ENCODE assay signal across 10 mouse cellular contexts in the genomic region with DNA sequence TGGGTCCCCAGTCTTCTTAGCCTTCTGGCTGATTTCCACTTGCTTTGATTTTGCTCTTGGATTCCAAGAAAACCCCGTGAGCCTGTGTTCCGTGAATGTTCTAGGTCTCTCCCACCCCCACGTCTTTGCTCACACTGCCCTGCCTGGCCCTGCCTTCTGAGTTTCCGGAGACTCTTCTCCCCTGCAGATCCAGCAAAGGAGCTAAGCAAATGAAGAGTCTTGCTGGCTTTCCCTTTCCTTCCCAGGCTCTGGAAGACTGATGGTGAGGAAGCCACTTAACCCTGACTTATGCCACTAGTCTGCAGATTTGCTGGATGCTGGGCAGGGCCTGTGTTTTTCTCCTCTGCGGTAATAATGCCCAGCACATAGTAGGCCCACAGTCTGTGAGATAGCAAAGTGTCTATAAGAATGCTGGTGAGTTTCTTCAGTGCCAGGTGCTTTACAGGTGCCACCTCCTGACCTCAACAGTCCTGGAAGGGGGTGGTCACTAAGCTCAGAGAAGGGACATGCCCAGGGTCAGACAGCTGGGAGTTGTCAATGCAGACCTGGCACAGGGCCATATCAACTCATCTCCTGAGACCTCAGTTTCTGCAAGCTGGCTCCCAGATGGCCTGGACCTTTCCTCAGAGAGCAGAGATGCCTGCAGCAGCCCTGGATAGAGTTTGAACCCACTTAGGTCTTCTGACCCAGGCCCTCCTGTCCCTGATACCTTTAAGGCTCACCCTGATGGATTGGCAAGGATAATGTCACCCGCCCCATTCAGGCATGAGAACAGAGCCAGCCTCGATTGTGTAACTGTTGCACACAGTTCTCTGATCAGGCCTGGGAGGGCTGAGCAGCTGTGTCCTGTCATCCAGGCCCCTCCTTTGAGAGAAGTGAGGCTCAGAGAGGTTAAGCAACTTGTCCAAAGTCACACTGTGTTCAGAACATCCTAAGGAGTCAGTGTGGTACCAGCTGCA. TPM values are rescaled to one million over a fixed set of nuclear protein-coding genes. Genes with fewer than 3 reads are reported as not detected.
DNase-seq lines count a peak whose midpoint lies in the region; ATAC-seq and TF ChIP-seq lines count a peak whose summit lies in the region.
"Had no signal": no experiment of that assay in that cellular context is flagged by ENCODE, and none has a peak within 500 bp of the region (broad histone marks: within the 10 kb centered on the region; RNA-seq: fewer than 3 reads in every experiment).

No protein-coding gene starts in this region.

- no peak overlapping the region for H3K4me2 ChIP-seq in forebrain, embryonic 12.5 days
- no peak overlapping the region for H3K4me2 ChIP-seq in forebrain, embryonic 16.5 days (ENCODE audit: low read length)
- no peak overlapping the region for H3K4me2 ChIP-seq in liver, embryonic 11.5 days
- no peak overlapping the region for H3K4me2 ChIP-seq in stomach, embryonic 16.5 days (ENCODE audit: low read depth, low read length)
- H3K4me2 ChIP-seq: limb, embryonic 12.5 days had no signal

- H3K27ac ChIP-seq in forebrain, embryonic 12.5 days = 0 out of 2 replicates have a peak overlapping the region, but pooled peaks have one; percentile 21
- no peak overlapping the region for H3K27ac ChIP-seq in forebrain, embryonic 16.5 days (ENCODE audit: low read length)
- H3K27ac ChIP-seq in testis, adult 2 months (ENCODE audit: control insufficient read depth, insufficient read depth, low read depth, low read length) = peak overlapping the region; percentile 0; the same call in 1 of the 2 replicates
- H3K27ac ChIP-seq in liver, embryonic 11.5 days (ENCODE audit: low read depth, low read length) = peak overlapping the region; percentile 74
- peak overlapping the region; percentile 46 for H3K27ac ChIP-seq in stomach, embryonic 16.5 days (ENCODE audit: low read length)
- H3K27ac ChIP-seq: limb, embryonic 12.5 days had no signal

- H3K9me3 ChIP-seq in forebrain, embryonic 12.5 days = no peaks in the 10 kb centered on the region
- no peaks in the 10 kb centered on the region for H3K9me3 ChIP-seq in forebrain, embryonic 16.5 days (ENCODE audit: control insufficient read depth, low read length)
- H3K9me3 ChIP-seq in liver, embryonic 11.5 days (ENCODE audit: control insufficient read depth, low read length) = no peaks in the 10 kb centered on the region
- H3K9me3 ChIP-seq in stomach, embryonic 16.5 days (replicated peaks; ENCODE audit: control insufficient read depth, low read length) = no peaks in the 10 kb centered on the region
- H3K9me3 ChIP-seq: G1E; limb, embryonic 12.5 days had no signal

- no peaks in the 10 kb centered on the region for H3K27me3 ChIP-seq in forebrain, embryonic 12.5 days
- no peaks in the 10 kb centered on the region for H3K27me3 ChIP-seq in forebrain, embryonic 16.5 days (replicated peaks; ENCODE audit: control insufficient read depth, insufficient read depth, low read length)
- no peaks in the 10 kb centered on the region for H3K27me3 ChIP-seq in testis, adult 2 months (ENCODE audit: control insufficient read depth, insufficient read depth, low read length)
- no peaks in the 10 kb centered on the region for H3K27me3 ChIP-seq in liver, embryonic 11.5 days (replicated peaks; ENCODE audit: control insufficient read depth, insufficient read depth, low read length)
- H3K27me3 ChIP-seq in stomach, embryonic 16.5 days (ENCODE audit: control insufficient read depth, insufficient read depth, low read length) = no peaks in the 10 kb centered on the region
- H3K27me3 ChIP-seq: limb, embryonic 12.5 days had no signal

- H3K36me3 ChIP-seq in forebrain, embryonic 12.5 days (replicated peaks) = no peaks in the 10 kb centered on the region
- no peaks in the 10 kb centered on the region for H3K36me3 ChIP-seq in forebrain, embryonic 16.5 days (ENCODE audit: control insufficient read depth, insufficient read depth)
- no peaks in the 10 kb centered on the region for H3K36me3 ChIP-seq in testis, adult 2 months (ENCODE audit: control insufficient read depth, insufficient read depth, low read length)
- no peaks in the 10 kb centered on the region for H3K36me3 ChIP-seq in liver, embryonic 11.5 days (ENCODE audit: control insufficient read depth, insufficient read depth, low read length)
- H3K36me3 ChIP-seq in stomach, embryonic 16.5 days (ENCODE audit: control insufficient read depth, insufficient read depth, low read length) = no peaks in the 10 kb centered on the region
- H3K36me3 ChIP-seq: limb, embryonic 12.5 days had no signal

- no peak for TF ChIP-seq POLR2A in testis, adult 2 months (IDR thresholded peaks at IDR 0.05; ENCODE audit: control insufficient read depth, low read depth, low read length)

- no peak overlapping the region for H3K9ac ChIP-seq in forebrain, embryonic 12.5 days
- H3K9ac ChIP-seq in forebrain, embryonic 16.5 days (replicated peaks; ENCODE audit: low read depth, low read length) = no peak overlapping the region
- peak overlapping the region; percentile 30; the same call in 1 of the 2 replicates for H3K9ac ChIP-seq in liver, embryonic 11.5 days (ENCODE audit: low read depth, low read length)
- H3K9ac ChIP-seq in stomach, embryonic 16.5 days (ENCODE audit: low read length) = 0 out of 2 replicates have a peak overlapping the region, but pooled peaks have one; percentile 26
- H3K9ac ChIP-seq: limb, embryonic 12.5 days had no signal

- ATAC-seq in forebrain, embryonic 12.5 days (ENCODE audit: low FRiP score) = no peak
- ATAC-seq in forebrain, embryonic 16.5 days = no peak
- no peak for ATAC-seq in liver, embryonic 11.5 days (replicated peaks; ENCODE audit: low FRiP score)
- ATAC-seq in stomach, embryonic 16.5 days (ENCODE audit: insufficient read depth, low FRiP score) = no peak

- 77% methylated on average over 7 of the region's 7 CpGs for WGBS in forebrain, embryonic 12.5 days
- WGBS in forebrain, embryonic 16.5 days = 71% methylated on average over 7 of the region's 7 CpGs
- 63% methylated on average over 7 of the region's 7 CpGs for WGBS in liver, embryonic 11.5 days
- 54% methylated on average over 7 of the region's 7 CpGs for WGBS in stomach, embryonic 16.5 days

- peaks cover 10% of the 10 kb centered on the region for H3K4me1 ChIP-seq in forebrain, embryonic 12.5 days
- peaks cover 10% of the 10 kb centered on the region; the same call in 1 of the 2 replicates for H3K4me1 ChIP-seq in forebrain, embryonic 16.5 days (replicated peaks; ENCODE audit: control insufficient read depth, insufficient read depth, low read length)
- H3K4me1 ChIP-seq in testis, adult 2 months (ENCODE audit: control insufficient read depth, insufficient read depth, low read length) = peaks cover 11% of the 10 kb centered on the region
- H3K4me1 ChIP-seq in liver, embryonic 11.5 days (replicated peaks; ENCODE audit: control insufficient read depth, insufficient read depth, low read length) = peaks cover 66% of the 10 kb centered on the region
- H3K4me1 ChIP-seq in stomach, embryonic 16.5 days (ENCODE audit: control insufficient read depth, insufficient read depth, low read length) = peaks cover 35% of the 10 kb centered on the region

- no peak for DNase-seq in testis, postnatal 10 days (ENCODE audit: low spot score)
- no peak for DNase-seq in liver, embryonic 11.5 days (ENCODE audit: low spot score)
- DNase-seq in natural killer cell, adult 2 months (ENCODE audit: low spot score in 2 of 2) = no peak
- no peak for DNase-seq in thymus, postnatal 14 days

- TF ChIP-seq CTCF in testis, adult 2 months (IDR thresholded peaks at IDR 0.05; ENCODE audit: control insufficient read depth, insufficient read depth, insufficient replicate concordance, low read depth, low read length) = no peak

- no peak overlapping the region for H3K4me3 ChIP-seq in forebrain, embryonic 12.5 days (replicated peaks)
- no peak overlapping the region for H3K4me3 ChIP-seq in forebrain, embryonic 16.5 days (replicated peaks; ENCODE audit: low read length)
- H3K4me3 ChIP-seq in testis, adult 2 months (ENCODE audit: control insufficient read depth, low read depth, low read length) = no peak overlapping the region
- no peak overlapping the region for H3K4me3 ChIP-seq in liver, embryonic 11.5 days (ENCODE audit: low read depth, low read length)
- H3K4me3 ChIP-seq in stomach, embryonic 16.5 days (replicated peaks; ENCODE audit: low read length) = no peak overlapping the region
- H3K4me3 ChIP-seq: limb, embryonic 12.5 days had no signal

RNA-seq across cellular contexts. Expression of gene Ergic1, which starts 49.2 kb away (rescaled TPM):
- polyA plus RNA-seq in forebrain, embryonic 12.5 days (2016; fragmentation: Nextera tagmentation; extraction: Ambion mirVana) = 99.9 and 105 TPM in 2 replicates
- polyA plus RNA-seq in forebrain, embryonic 16.5 days (2015; fragmentation: Nextera tagmentation; extraction: Ambion mirVana) = 102 and 113 TPM in 2 replicates
- polyA plus RNA-seq in testis, adult 2 months (2012; rRNA removed) = 115 and 122 TPM in 2 replicates
- 89.5 and 96.1 TPM in 2 replicates for polyA plus RNA-seq in liver, embryonic 11.5 days (2014; fragmentation: Nextera tagmentation; extraction: Ambion mirVana)
- polyA plus RNA-seq in stomach, embryonic 16.5 days (2015; fragmentation: Nextera tagmentation; extraction: Ambion mirVana) = 111 and 116 TPM in 2 replicates

RNA-seq across cellular contexts. Expression of gene Dusp1, which starts 49.8 kb away (rescaled TPM):
- polyA plus RNA-seq in forebrain, embryonic 12.5 days (2016; fragmentation: Nextera tagmentation; extraction: Ambion mirVana) = 39.8 and 47.2 TPM in 2 replicates
- 44.1 and 47.8 TPM in 2 replicates for polyA plus RNA-seq in forebrain, embryonic 16.5 days (2015; fragmentation: Nextera tagmentation; extraction: Ambion mirVana)
- 19.7 and 24.5 TPM in 2 replicates for polyA plus RNA-seq in testis, adult 2 months (2012; rRNA removed)
- 18.6 and 22.7 TPM in 2 replicates for polyA plus RNA-seq in liver, embryonic 11.5 days (2014; fragmentation: Nextera tagmentation; extraction: Ambion mirVana)
- 18.3 and 20.4 TPM in 2 replicates for polyA plus RNA-seq in stomach, embryonic 16.5 days (2015; fragmentation: Nextera tagmentation; extraction: Ambion mirVana)

Comparison
In these comparisons a context has a peak if more than half of its experiments do, and no peak if none do; other contexts are left out.
1. H3K9ac ChIP-seq: peak in liver, embryonic 11.5 days (single experiment) and stomach, embryonic 16.5 days (single experiment); none in forebrain, embryonic 12.5 days (single experiment) and forebrain, embryonic 16.5 days (single experiment).